ENCODE assay signal across 18 mouse cellular contexts in the genomic region with DNA sequence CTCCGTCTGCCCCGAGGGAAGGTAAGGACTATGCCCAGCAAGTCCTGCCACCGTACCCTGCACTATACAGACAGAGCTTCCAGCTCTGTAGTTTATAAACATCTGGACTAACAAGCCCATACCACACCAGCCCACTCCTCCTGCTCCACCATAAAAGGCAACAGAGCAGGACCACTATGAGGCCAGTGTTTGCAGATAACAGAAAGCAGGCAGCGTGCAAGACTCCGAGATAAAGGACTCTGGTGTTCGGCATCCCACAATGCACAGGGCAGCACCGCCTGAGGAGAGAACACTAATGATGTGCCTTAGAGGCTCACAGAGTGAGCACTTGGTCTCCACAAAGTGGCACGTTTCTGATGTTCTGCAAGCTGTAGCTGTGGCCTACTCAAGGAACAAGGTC.
DNase-seq lines count a peak whose midpoint lies in the region; ATAC-seq lines count a peak whose summit lies in the region.
"Had no signal": no experiment of that assay in that cellular context is flagged by ENCODE, and none has a peak within 500 bp of the region (broad histone marks: within the 10 kb centered on the region; RNA-seq: fewer than 3 reads in every experiment).

No protein-coding gene starts in this region.

- no peak overlapping the region for H3K4me2 ChIP-seq in kidney, embryonic 16.5 days (replicated peaks; ENCODE audit: low read depth, low read length)
- H3K4me2 ChIP-seq in liver, embryonic 11.5 days: peak overlapping the region; percentile 20; the same call in 1 of the 2 replicates
- no peak overlapping the region for H3K4me2 ChIP-seq in forebrain, embryonic 16.5 days (ENCODE audit: low read length)
- H3K4me2 ChIP-seq: embryonic facial prominence, embryonic 13.5 days; forebrain, embryonic 13.5 days; midbrain, embryonic 12.5 days had no signal

- no peak for DNase-seq in kidney, postnatal 10 days
- peak; percentile 59 for DNase-seq in c-Kit-positive CD71-positive TER-119-positive erythroid progenitor cells, embryonic 14.5 days (ENCODE audit: low spot score)
- DNase-seq in liver, embryonic 11.5 days (ENCODE audit: low spot score): no peak
- DNase-seq in retina, embryonic 14.5 days (ENCODE audit: low spot score): no peak
- no peak for DNase-seq in kidney, adult 11 months
- DNase-seq: adrenal gland, postnatal 14 days; heart, adult 2 months; heart, postnatal 14 days; lung, postnatal 10 days; right cerebral cortex, postnatal 14 days had no signal

- H3K4me1 ChIP-seq in kidney, embryonic 16.5 days (ENCODE audit: insufficient read depth, low read length): 0 out of 2 replicates have a peak, but pooled peaks cover 5% of the 10 kb centered on the region
- peaks cover 18% of the 10 kb centered on the region for H3K4me1 ChIP-seq in liver, embryonic 11.5 days (replicated peaks; ENCODE audit: control insufficient read depth, insufficient read depth, low read length)
- H3K4me1 ChIP-seq in forebrain, embryonic 16.5 days (replicated peaks; ENCODE audit: control insufficient read depth, insufficient read depth, low read length): no peaks in the 10 kb centered on the region
- H3K4me1 ChIP-seq: embryonic facial prominence, embryonic 13.5 days; forebrain, embryonic 13.5 days; midbrain, embryonic 12.5 days had no signal

- H3K27me3 ChIP-seq in kidney, embryonic 16.5 days (ENCODE audit: insufficient read depth, low read length): no peaks in the 10 kb centered on the region
- H3K27me3 ChIP-seq in liver, embryonic 11.5 days (replicated peaks; ENCODE audit: control insufficient read depth, insufficient read depth, low read length): no peaks in the 10 kb centered on the region
- no peaks in the 10 kb centered on the region for H3K27me3 ChIP-seq in forebrain, embryonic 16.5 days (replicated peaks; ENCODE audit: control insufficient read depth, insufficient read depth, low read length)
- H3K27me3 ChIP-seq: embryonic facial prominence, embryonic 13.5 days; forebrain, embryonic 13.5 days; midbrain, embryonic 12.5 days had no signal

- no peak overlapping the region for H3K4me3 ChIP-seq in kidney, embryonic 16.5 days (ENCODE audit: low read length)
- no peak overlapping the region for H3K4me3 ChIP-seq in liver, embryonic 11.5 days (ENCODE audit: low read depth, low read length)
- H3K4me3 ChIP-seq in forebrain, embryonic 16.5 days (replicated peaks; ENCODE audit: low read length): no peak overlapping the region
- H3K4me3 ChIP-seq: embryonic facial prominence, embryonic 13.5 days; forebrain, embryonic 13.5 days; heart, adult 2 months; midbrain, embryonic 12.5 days had no signal

- ATAC-seq in kidney, embryonic 16.5 days (ENCODE audit: low FRiP score, low TSS enrichment): peak; percentile 54
- ATAC-seq in liver, embryonic 11.5 days (replicated peaks; ENCODE audit: low FRiP score): peak; percentile 96
- peak; percentile 90 for ATAC-seq in megakaryocyte-erythroid progenitor cell, adult 5-6 weeks (replicated peaks; ENCODE audit: low FRiP score, low TSS enrichment, poor library complexity, severe bottlenecking)
- no peak for ATAC-seq in forebrain, embryonic 16.5 days
- ATAC-seq: forebrain, embryonic 13.5 days; hindbrain, embryonic 16.5 days had no signal

- no peak overlapping the region for H3K9ac ChIP-seq in kidney, embryonic 16.5 days (replicated peaks; ENCODE audit: low read length)
- no peak overlapping the region for H3K9ac ChIP-seq in liver, embryonic 11.5 days (ENCODE audit: low read depth, low read length)
- no peak overlapping the region for H3K9ac ChIP-seq in forebrain, embryonic 16.5 days (replicated peaks; ENCODE audit: low read depth, low read length)
- H3K9ac ChIP-seq: embryonic facial prominence, embryonic 13.5 days; forebrain, embryonic 13.5 days; midbrain, embryonic 12.5 days had no signal

- H3K27ac ChIP-seq in kidney, embryonic 16.5 days (ENCODE audit: low read length): peak overlapping the region; percentile 20; the same call in 1 of the 2 replicates
- H3K27ac ChIP-seq in liver, embryonic 11.5 days (ENCODE audit: low read depth, low read length): peak overlapping the region; percentile 61
- no peak overlapping the region for H3K27ac ChIP-seq in forebrain, embryonic 16.5 days (ENCODE audit: low read length)
- H3K27ac ChIP-seq: embryonic facial prominence, embryonic 13.5 days; forebrain, embryonic 13.5 days; heart, adult 2 months; kidney, postnatal 0 days; midbrain, embryonic 12.5 days had no signal

- WGBS in kidney, embryonic 16.5 days: 72% methylated on average over 8 of the region's 8 CpGs
- 40% methylated on average over 8 of the region's 8 CpGs for WGBS in liver, embryonic 11.5 days
- WGBS in forebrain, embryonic 16.5 days: 87% methylated on average over 8 of the region's 8 CpGs

- H3K36me3 ChIP-seq in kidney, embryonic 16.5 days (ENCODE audit: insufficient read depth, low read length): no peaks in the 10 kb centered on the region
- H3K36me3 ChIP-seq in liver, embryonic 11.5 days (ENCODE audit: control insufficient read depth, insufficient read depth, low read length): no peaks in the 10 kb centered on the region
- H3K36me3 ChIP-seq in forebrain, embryonic 16.5 days (ENCODE audit: control insufficient read depth, insufficient read depth): no peaks in the 10 kb centered on the region
- H3K36me3 ChIP-seq: embryonic facial prominence, embryonic 13.5 days; midbrain, embryonic 12.5 days had no signal

- H3K9me3 ChIP-seq in kidney, embryonic 16.5 days (ENCODE audit: low read length): no peaks in the 10 kb centered on the region
- no peaks in the 10 kb centered on the region for H3K9me3 ChIP-seq in liver, embryonic 11.5 days (ENCODE audit: control insufficient read depth, low read length)
- H3K9me3 ChIP-seq in forebrain, embryonic 16.5 days (ENCODE audit: control insufficient read depth, low read length): no peaks in the 10 kb centered on the region
- H3K9me3 ChIP-seq: embryonic facial prominence, embryonic 13.5 days; forebrain, embryonic 13.5 days; midbrain, embryonic 12.5 days had no signal
